Mouse (Mus musculus): ENCODE measurements around the gene Qdpr. TPM values are rescaled to one million over a fixed set of nuclear protein-coding genes. Genes with fewer than 3 reads are reported as not detected.

Gene Qdpr
- polyA plus RNA-seq, 1 experiment from 2014 or later: 96.6 TPM

- Histone ChIP-seq H3K9ac (no peak overlapping the region), H3K4me2 (replicated peaks) (no peak overlapping the region), H3K27ac (no peak overlapping the region), H3K27me3 (ENCODE audit: control insufficient read depth, insufficient read depth, low read length) (no peaks in the 10 kb centered on the region), H3K4me3 (replicated peaks; ENCODE audit: low read length) (no peak overlapping the region), H3K36me3 (replicated peaks; ENCODE audit: control insufficient read depth, insufficient read depth) (no peaks in the 10 kb centered on the region), H3K9me3 (ENCODE audit: control insufficient read depth, low read length) (no peaks in the 10 kb centered on the region), H3K4me1 (replicated peaks; ENCODE audit: control insufficient read depth, insufficient read depth, low read length) (no peaks in the 10 kb centered on the region)
- no peak for DNase-seq (ENCODE audit: low spot score)
- WGBS: 73% methylated on average over 1 of the region's 1 CpGs
- ATAC-seq (ENCODE audit: low FRiP score): no peak
These were observed 23.5 kb upstream of the Qdpr start for GRCm38 (mm10) chr5:45473521-45473920.

GRCm38 (mm10) chr5:45472880-45473450 lies 22.9 kb upstream of the Qdpr start:
- 55% methylated on average over 7 of the region's 7 CpGs for WGBS
- no peaks in the 10 kb centered on the region for H3K27me3 ChIP-seq (ENCODE audit: control insufficient read depth, insufficient read depth, low read length)
- no peak overlapping the region for H3K4me3 ChIP-seq (replicated peaks; ENCODE audit: low read length)
- H3K4me1 ChIP-seq (replicated peaks; ENCODE audit: control insufficient read depth, insufficient read depth, low read length): no peaks in the 10 kb centered on the region
- no peaks in the 10 kb centered on the region for H3K9me3 ChIP-seq (ENCODE audit: control insufficient read depth, low read length)
- H3K4me2 ChIP-seq (replicated peaks): no peak overlapping the region
- H3K9ac ChIP-seq: no peak overlapping the region
- no peaks in the 10 kb centered on the region for H3K36me3 ChIP-seq (replicated peaks; ENCODE audit: control insufficient read depth, insufficient read depth)
- no peak for ATAC-seq (ENCODE audit: low FRiP score)
- no peak for DNase-seq (ENCODE audit: low spot score)
- no peak overlapping the region for H3K27ac ChIP-seq

DNA sequence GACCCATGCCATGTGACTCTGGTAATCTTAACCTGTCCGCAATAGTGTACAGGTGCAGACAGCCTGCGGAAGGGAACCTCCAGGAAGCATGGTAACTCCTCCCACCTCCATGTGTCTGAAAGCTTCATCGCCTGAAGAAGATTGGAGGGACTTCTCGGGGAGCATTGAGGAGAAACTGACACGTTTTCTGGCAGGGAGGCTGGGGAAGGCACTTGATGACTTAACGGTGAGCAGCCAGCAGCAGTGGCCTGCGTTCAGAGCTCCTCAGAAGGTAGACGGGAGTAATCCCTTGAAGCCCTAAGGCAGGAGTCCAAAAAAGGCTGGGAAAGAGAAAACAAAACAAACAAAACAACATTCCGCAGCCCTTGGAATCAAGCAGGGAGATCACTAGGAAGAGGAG lies 4.4 kb upstream of the Qdpr start:
- no peaks in the 10 kb centered on the region for H3K27me3 ChIP-seq (ENCODE audit: control insufficient read depth, insufficient read depth, low read length)
- ATAC-seq (ENCODE audit: low FRiP score) (no peak), DNase-seq (ENCODE audit: low spot score) (no peak)
- no peaks in the 10 kb centered on the region for H3K36me3 ChIP-seq (replicated peaks; ENCODE audit: control insufficient read depth, insufficient read depth)
- H3K9ac ChIP-seq: no peak overlapping the region
- H3K9me3 ChIP-seq (ENCODE audit: control insufficient read depth, low read length): no peaks in the 10 kb centered on the region
- no peak overlapping the region for H3K4me3 ChIP-seq (replicated peaks; ENCODE audit: low read length)
- H3K4me2 ChIP-seq (replicated peaks): no peak overlapping the region
- H3K4me1 ChIP-seq (replicated peaks; ENCODE audit: control insufficient read depth, insufficient read depth, low read length): peaks cover 1% of the 10 kb centered on the region; the same call in 1 of the 2 replicates
- no peak overlapping the region for H3K27ac ChIP-seq
- WGBS: 52% methylated on average over 9 of the region's 9 CpGs

- Histone ChIP-seq H3K9me3 (ENCODE audit: control insufficient read depth, low read length) (no peaks in the 10 kb centered on the region), H3K4me3 (replicated peaks; ENCODE audit: low read length) (no peak within 1 kb of the TSS), H3K27me3 (ENCODE audit: control insufficient read depth, insufficient read depth, low read length) (no peaks in the 10 kb centered on the region), H3K27ac (no peak within 1 kb of the TSS), H3K36me3 (replicated peaks; ENCODE audit: control insufficient read depth, insufficient read depth) (no peaks in the 10 kb centered on the region), H3K9ac (no peak within 1 kb of the TSS), H3K4me1 (replicated peaks; ENCODE audit: control insufficient read depth, insufficient read depth, low read length) (peaks cover 12% of the 10 kb centered on the region), H3K4me2 (replicated peaks) (no peak within 1 kb of the TSS)
- ATAC-seq (ENCODE audit: low FRiP score) (no peak), DNase-seq (ENCODE audit: low spot score) (no peak)
- 77% methylated on average over 6 of the region's 6 CpGs for WGBS
These were observed 3.4 kb upstream of the Qdpr start, which contains the start of gene Clrn2 for GRCm38 (mm10) chr5:45453451-45453850. Gene Clrn2, plus strand, starts transcription at chr5:45453751.

DNA sequence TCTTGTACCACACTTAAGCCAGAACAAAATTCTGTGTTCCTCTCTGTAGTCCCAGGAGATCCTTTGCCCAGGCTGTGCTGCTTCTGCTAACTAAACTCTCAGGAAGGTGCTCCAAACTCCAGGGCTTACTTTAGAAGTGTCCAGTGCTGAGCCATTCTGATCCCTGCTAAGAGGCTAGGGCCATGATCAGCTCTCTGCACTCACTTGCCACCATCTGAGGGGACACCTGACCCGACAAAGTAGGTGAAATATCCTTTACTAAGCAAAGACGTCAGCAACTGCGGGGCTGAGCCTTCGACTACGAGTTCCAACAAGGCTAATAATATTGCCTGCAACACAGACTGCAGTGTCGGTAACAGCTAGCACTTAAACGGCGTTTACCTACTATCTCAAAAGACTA lies 830 bp downstream of the Qdpr start:
- Histone ChIP-seq H3K4me2 (replicated peaks) (peak overlapping the region; percentile 98), H3K9me3 (ENCODE audit: control insufficient read depth, low read length) (no peaks in the 10 kb centered on the region), H3K4me3 (replicated peaks; ENCODE audit: low read length) (peak overlapping the region; percentile 63), H3K27me3 (ENCODE audit: control insufficient read depth, insufficient read depth, low read length) (no peaks in the 10 kb centered on the region), H3K9ac (peak overlapping the region; percentile 67), H3K27ac (no peak overlapping the region), H3K4me1 (replicated peaks; ENCODE audit: control insufficient read depth, insufficient read depth, low read length) (peaks cover 17% of the 10 kb centered on the region), H3K36me3 (replicated peaks; ENCODE audit: control insufficient read depth, insufficient read depth) (no peaks in the 10 kb centered on the region)
- WGBS: 10% methylated on average over 8 of the region's 8 CpGs
- ATAC-seq (ENCODE audit: low FRiP score) (no peak), DNase-seq (ENCODE audit: low spot score) (no peak)

GRCm38 (mm10) chr5:45448676-45449075 lies 1.4 kb downstream of the Qdpr start:
- Histone ChIP-seq H3K4me2 (replicated peaks) (peak overlapping the region; percentile 98), H3K9me3 (ENCODE audit: control insufficient read depth, low read length) (no peaks in the 10 kb centered on the region), H3K36me3 (replicated peaks; ENCODE audit: control insufficient read depth, insufficient read depth) (no peaks in the 10 kb centered on the region), H3K9ac (0 out of 2 replicates have a peak overlapping the region, but pooled peaks have one; percentile 67), H3K4me3 (replicated peaks; ENCODE audit: low read length) (peak overlapping the region; percentile 63; the same call in 1 of the 2 replicates), H3K27me3 (ENCODE audit: control insufficient read depth, insufficient read depth, low read length) (no peaks in the 10 kb centered on the region), H3K27ac (no peak overlapping the region), H3K4me1 (replicated peaks; ENCODE audit: control insufficient read depth, insufficient read depth, low read length) (peaks cover 17% of the 10 kb centered on the region)
- 16% methylated on average over 5 of the region's 5 CpGs for WGBS
- no peak for DNase-seq (ENCODE audit: low spot score)
- no peak for ATAC-seq (ENCODE audit: low FRiP score)

DNA sequence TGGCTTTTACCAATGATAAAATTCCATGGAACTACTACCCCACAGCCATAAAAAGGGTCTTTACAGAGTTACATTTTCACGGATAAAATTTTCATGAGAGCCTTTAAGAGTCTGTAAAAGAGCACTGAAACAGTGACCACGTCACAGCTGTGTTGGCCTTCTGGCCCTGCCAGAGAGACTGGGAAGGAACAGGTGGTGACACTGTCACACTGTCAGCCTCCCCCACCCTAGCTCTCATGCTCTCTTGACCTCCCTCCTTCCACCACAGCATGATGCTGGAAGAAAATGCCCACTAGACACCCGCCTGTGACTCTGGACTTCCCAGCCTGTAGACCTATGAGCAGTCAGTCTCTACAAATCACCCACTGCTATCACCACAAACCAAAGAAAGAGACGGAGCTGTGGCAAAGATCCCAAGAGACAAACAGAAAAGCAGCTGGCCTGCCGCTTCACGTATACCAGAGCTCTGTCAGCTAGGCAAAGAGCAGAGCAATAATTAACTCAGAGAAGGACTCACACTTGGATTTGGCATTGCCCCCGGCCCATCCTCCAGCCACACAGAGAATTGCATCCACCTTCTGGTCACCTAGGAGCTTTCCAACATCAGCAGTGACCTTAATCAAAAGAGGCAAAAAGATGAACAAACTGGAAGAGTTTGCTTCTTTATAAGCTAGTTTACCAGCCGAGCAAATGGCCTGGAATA lies 5.8 kb downstream of the Qdpr start:
- no peak overlapping the region for H3K4me2 ChIP-seq (replicated peaks)
- no peaks in the 10 kb centered on the region for H3K36me3 ChIP-seq (replicated peaks; ENCODE audit: control insufficient read depth, insufficient read depth)
- H3K4me1 ChIP-seq (replicated peaks; ENCODE audit: control insufficient read depth, insufficient read depth, low read length): peaks cover 14% of the 10 kb centered on the region
- ATAC-seq (ENCODE audit: low FRiP score) (no peak), DNase-seq (ENCODE audit: low spot score) (no peak)
- H3K9me3 ChIP-seq (ENCODE audit: control insufficient read depth, low read length): no peaks in the 10 kb centered on the region
- H3K4me3 ChIP-seq (replicated peaks; ENCODE audit: low read length): no peak overlapping the region
- H3K27ac ChIP-seq: no peak overlapping the region
- H3K27me3 ChIP-seq (ENCODE audit: control insufficient read depth, insufficient read depth, low read length): no peaks in the 10 kb centered on the region
- 81% methylated on average over 8 of the region's 8 CpGs for whole genome bisulfite sequencing
- H3K9ac ChIP-seq: no peak overlapping the region

DNA sequence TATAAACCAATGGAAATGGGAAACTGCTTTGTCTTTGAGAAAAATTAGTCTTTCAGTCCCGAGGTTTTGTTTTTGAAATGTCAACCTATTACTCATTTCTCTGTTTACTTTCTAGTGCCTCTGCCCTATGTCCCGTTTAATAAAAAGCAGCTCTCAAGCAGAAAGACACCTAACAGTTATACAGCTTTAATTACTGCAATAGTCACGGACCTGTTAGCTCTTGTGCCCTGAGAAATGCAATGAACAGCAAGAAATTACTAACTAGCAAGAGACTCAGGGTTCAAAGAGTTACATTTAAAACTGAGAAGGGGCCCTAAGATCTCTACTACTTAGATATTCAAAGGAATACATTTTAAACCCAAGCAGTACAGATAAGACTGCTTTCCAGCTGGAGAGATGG lies 8.3 kb downstream of the Qdpr start:
- Histone ChIP-seq H3K4me3 (replicated peaks; ENCODE audit: low read length) (no peak overlapping the region), H3K9ac (no peak overlapping the region), H3K4me1 (replicated peaks; ENCODE audit: control insufficient read depth, insufficient read depth, low read length) (no peaks in the 10 kb centered on the region), H3K9me3 (ENCODE audit: control insufficient read depth, low read length) (no peaks in the 10 kb centered on the region), H3K4me2 (replicated peaks) (no peak overlapping the region), H3K36me3 (replicated peaks; ENCODE audit: control insufficient read depth, insufficient read depth) (0 out of 2 replicates have a peak, but pooled peaks cover 13% of the 10 kb centered on the region), H3K27ac (no peak overlapping the region), H3K27me3 (ENCODE audit: control insufficient read depth, insufficient read depth, low read length) (no peaks in the 10 kb centered on the region)
- WGBS: 93% methylated on average over 3 of the region's 3 CpGs
- ATAC-seq (ENCODE audit: low FRiP score): no peak
- no peak for DNase-seq (ENCODE audit: low spot score)

- no peak overlapping the region for H3K9ac ChIP-seq
- H3K27ac ChIP-seq: no peak overlapping the region
- no peak overlapping the region for H3K4me3 ChIP-seq (replicated peaks; ENCODE audit: low read length)
- 0 out of 2 replicates have a peak, but pooled peaks cover 13% of the 10 kb centered on the region for H3K36me3 ChIP-seq (replicated peaks; ENCODE audit: control insufficient read depth, insufficient read depth)
- 90% methylated on average over 3 of the region's 3 CpGs for WGBS
- no peaks in the 10 kb centered on the region for H3K9me3 ChIP-seq (ENCODE audit: control insufficient read depth, low read length)
- no peaks in the 10 kb centered on the region for H3K27me3 ChIP-seq (ENCODE audit: control insufficient read depth, insufficient read depth, low read length)
- H3K4me2 ChIP-seq (replicated peaks): no peak overlapping the region
- no peak for ATAC-seq (ENCODE audit: low FRiP score)
- H3K4me1 ChIP-seq (replicated peaks; ENCODE audit: control insufficient read depth, insufficient read depth, low read length): no peaks in the 10 kb centered on the region
- DNase-seq (ENCODE audit: low spot score): no peak
These were observed 8.9 kb downstream of the Qdpr start for GRCm38 (mm10) chr5:45441124-45441523.
